Mouse (Mus musculus) 3134 (cell line): ENCODE results near the gene Sgms2.

Experiments
- DNase-seq: peaks from one replicate; pipeline ENCODE4 v3.0.0-alpha.2; 2011; ENCODE audit warnings: low spot score; ENCODE audit not compliant: insufficient read length; ENCODE audit errors: extremely low read depth

The Sgms2 gene

DNA sequence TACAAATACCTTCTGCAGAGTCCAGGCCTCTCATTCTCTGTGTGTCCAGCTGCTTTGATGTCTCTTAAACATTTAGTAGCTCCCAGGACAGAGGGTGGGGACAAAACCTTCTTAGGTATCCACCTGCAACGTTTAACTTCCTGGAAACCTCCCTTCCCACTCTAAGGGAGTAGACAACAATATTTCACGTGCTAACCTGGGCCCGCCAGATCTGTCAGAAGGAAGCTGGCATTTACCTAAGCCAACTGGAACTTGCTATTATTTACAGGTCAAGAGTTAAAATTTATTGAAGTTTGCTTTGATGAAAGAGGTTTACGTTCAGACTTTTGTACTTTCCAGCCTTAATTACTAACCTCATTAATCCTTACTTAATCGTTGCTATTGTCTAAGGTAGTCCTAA is 2.2 kb downstream of the Sgms2 start:
- no peak for DNase-seq

DNA sequence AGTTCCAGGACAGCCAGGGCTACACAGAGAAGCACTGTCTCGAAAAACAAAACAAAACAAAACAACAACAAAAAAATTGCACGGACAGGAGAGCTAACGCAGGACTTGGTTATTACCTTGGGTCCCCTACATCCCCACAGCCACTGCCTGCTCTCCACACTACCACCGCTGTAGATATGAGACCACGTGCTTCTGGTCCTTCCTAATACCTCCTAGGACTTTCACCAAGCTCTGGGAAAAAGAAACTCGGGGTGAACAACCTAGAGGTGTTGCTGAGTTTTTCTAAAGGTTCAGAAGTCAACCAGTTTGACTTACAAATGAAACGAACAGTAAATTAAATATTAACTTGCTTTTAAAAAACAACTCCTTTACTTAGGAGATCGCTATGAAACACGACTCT is 2.8 kb downstream of the Sgms2 start:
- DNase-seq: no peak

DNA sequence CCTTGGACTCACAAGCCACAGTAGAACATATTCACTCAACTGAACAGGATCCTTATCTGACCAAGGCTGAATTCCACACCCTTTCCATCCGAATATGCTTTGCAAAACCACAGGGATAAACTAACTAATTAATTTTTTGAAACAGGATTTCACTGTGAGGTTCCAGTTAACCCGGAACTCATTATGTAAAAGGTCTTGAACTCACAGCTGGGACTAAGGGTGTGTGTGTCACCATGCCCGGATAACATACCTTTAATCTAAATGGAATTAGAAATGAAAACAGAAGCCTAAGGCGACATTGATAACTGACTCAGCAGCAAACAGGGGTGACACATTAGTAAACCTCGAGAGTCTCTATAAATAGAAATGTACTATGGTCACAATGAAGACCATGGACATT is 5.8 kb downstream of the Sgms2 start:
- DNase-seq: peak; percentile 42

DNA sequence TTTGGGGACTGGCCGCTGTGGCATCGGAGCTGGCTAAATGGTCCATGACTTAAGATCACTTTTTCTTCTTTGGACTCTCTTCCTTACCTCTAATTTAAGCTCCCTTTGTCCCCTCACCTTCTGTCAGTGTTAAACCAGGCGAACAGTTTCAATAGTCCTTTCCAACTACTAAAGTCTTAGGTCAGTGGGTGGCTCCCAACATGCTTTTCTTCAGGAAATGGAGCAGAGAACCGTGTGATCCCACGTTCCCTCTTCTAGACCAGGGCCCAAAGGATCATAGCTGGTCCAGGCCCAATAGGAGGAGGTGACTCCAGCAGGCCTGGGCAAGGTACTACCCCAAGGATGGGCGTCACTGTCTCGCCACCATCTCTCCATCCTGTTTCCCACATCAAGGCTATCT is 7.6 kb downstream of the Sgms2 start:
- no peak for DNase-seq

DNA sequence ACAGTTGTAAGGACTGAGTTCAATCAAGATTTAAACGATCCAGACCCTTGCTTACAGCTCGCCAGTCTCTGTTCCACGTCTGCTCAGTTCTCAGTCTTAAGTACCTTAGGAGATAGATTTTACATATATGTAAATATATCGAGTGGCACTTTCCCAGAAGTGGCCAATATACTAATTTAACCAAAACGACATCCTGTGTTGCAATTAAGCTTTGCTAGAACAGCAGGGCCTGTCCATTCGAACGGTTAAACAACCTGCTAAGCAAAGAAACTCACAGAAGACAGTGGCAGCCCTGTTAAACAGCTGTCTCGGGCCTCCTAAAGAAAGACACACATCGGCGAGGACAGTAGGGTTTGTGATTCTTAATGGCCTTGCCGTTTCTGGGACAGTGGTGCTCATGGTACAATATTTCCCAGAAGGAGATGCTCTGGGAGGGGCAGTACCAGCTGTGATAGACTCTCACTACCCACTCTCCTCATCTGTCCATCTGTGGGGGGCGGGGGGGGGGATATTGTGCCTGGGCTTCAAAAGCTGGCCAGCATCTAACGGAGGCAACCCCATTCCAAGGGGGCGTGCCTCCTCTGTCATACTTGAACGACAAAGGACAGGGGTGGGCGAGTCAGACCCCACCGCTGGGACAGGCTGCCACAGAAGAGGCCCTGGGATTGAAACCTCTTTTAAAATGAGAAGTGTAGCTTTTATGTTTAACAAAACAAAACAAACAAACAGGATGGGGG is 9.1 kb downstream of the Sgms2 start:
- DNase-seq: no peak

DNA sequence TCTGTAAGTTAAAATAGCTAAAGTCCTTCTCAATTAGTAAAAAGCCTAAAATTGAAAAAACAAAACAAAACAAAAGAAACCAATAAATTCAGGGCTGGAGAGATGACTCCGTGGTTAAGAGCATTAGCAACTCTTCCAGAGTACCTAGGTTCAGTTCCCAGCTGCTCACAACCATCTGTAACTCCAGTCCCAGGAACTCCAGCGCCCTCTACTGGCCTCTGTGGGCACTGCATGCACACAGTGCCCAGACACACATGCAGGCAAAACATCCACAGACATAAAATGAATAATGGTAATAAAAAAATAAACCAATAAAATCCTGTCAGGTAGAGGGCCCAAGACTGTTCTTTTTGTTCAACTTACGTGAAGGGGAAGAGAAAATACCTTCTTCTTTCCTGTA is 10.6 kb downstream of the Sgms2 start:
- DNase-seq: no peak

DNA sequence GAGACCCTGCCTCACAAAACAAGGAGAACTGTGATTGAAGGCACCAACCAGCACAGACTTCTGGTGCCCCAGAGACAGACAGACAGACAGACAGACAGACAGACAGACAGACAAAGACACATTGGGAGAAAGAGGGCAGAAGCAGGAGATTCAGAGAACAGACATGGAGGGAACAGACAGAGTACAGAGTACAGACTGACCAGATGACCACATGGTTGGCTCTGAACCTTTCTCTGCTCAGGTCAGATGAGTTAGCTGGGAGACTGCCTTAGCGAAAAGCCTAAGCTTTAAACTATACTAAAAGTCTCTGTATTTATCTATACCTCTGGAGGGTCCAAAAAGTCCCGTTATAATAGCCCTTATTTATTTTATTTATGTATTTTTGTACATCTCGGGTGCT is 11.8 kb downstream of the Sgms2 start:
- no peak for DNase-seq

DNA sequence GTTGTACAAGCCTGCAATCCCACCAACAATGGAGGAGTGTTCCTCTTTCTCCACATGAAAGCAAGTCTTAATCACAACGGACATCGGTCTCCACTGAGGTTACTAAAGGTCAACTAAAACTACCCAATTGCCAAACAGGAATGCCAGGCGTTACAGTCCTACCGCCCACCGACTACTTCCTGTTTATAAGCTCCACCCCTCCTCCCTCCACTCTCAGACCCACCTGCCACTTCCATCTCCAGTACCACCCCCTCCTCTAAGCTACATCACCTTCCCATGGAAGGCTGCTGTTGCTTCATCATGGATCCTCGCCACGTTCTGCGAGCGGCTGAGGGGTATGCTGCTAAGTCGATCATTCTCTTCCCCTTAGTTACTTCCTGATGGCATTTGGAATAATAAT is 15.2 kb downstream of the Sgms2 start:
- DNase-seq: no peak

DNA sequence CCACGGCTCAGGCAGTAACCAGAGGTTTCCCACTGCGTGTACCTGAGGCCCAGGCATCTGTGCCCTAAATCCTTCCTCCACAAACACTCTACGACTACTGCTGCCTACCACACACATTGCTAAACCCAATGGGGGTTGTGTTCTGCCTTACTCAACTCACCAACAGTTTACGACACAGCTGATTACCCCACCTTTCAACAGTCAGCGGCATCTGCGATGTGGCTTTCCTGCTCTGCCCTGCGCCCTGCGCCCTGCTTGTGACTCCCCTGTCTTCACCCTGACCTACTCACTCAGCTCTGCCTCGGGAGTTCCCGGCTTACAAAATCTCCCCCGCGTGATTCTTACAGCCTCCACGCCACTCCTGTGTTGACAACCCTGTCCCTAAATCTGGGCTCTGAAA is 16.7 kb downstream of the Sgms2 start:
- DNase-seq: no peak

DNA sequence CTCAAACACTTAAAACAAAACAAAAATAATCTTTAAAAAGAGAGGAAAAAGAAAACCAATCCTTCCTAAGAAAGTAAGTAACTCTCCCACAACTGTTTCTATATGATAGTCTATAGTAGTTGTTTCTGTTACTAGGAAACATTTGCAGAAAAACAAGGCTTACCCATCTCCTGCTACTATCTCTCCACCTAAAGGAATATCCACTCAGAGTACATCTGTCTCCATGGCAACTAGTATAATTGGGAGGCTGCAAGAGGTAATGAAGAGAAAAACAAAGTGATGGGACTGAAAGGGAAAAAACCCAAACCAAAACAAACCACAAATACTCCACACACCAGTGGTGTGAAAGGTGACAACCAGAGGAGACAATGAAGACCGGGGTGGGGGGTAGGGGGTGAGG is 17.7 kb downstream of the Sgms2 start:
- DNase-seq: no peak

DNA sequence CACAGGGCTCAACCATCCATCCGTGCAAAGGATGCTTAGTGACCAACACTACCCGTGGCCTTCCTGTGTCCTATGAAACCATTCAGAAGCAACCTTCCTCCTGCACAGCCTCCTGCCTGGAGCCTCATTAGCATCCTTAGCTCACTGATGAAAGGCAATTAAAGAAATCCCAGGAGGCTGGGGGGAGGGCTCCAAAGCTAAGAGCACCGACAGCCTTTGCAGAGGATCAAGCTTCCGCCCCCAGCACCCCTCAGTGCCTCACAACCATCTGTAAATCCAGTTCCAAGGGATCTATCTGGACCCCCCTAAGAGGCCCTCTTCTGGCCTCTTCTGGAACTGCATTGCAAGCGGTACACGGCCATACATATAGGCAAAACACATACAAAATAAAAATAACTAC is 19.4 kb downstream of the Sgms2 start:
- no peak for DNase-seq

DNA sequence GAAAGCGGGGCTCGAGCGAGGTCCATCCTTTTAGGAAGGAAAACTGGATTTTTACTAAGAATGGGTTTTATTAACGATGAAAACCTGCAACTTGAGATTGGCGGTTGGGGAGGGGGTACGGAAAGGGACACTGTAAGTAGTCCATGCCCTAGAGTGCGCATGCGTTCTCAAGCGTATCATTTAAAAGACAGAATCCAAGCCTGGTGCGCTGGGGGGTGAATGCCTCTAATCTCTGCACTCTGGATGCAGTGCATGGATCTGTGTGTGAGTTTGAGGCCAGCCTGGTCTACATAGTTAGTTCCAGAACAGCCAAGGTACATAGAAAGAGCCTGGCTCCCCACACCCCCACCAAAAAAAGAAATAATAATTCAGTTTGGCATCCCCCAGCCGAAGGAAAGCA is 19.8 kb downstream of the Sgms2 start:
- DNase-seq: no peak

DNA sequence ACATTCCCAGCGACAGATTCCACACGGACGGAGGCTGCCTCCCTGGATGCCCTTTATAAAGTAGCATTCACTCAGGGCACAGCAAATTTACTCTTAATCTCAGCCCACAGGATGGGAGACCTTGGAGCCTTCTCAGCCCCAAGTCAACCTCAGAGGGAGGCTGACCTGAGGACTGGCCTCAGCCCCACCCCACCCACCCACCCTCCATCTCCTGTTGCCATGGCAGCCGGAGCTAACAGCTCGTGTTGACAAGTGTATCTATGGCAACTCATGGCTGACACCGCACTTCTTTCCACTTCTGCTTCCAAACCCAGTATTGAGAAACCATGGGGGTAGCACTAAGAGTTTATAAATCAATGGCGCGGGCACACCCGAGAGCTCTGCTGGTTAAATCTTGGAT is 20.4 kb downstream of the Sgms2 start:
- no peak for DNase-seq

DNA sequence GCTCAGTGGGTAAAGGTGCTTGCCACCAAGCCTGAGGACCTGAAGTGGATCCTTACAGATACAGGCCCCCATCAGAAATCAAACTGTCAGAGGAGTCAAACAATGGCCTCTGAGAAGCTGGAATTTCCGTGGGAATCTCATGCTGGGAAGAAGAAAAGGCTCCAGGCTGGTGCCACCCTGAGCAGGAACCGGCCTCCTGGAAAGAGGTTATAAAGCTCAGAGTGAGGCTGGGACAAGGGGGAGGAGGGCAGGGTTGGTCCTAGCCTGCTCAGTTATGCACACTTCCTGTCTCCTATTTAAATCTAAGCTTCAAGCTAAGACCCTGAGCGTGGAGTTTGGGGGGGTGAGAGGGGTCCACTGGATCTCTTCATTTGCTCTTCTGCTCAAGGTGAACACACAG is 21.6 kb downstream of the Sgms2 start:
- DNase-seq: no peak

DNA sequence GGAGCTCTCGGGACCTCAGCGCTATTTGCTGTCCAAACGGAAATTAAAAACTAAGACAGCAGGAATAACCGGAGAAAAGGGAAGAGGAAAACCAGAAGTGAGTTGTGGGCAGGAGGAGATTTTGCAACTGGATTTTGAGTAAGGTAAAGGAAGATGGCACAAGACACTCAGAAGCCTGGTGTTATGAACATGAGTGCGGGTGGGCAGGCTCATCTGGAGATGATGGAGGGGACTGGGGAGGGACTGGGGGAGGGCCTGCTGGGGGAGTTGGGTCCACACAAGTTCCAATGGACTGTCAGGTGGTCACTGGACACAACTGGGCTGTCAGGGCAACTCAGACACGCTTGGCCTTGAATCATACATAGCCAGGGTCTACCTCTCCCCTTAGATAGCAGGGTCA is 24.8 kb downstream of the Sgms2 start:
- no peak for DNase-seq

DNA sequence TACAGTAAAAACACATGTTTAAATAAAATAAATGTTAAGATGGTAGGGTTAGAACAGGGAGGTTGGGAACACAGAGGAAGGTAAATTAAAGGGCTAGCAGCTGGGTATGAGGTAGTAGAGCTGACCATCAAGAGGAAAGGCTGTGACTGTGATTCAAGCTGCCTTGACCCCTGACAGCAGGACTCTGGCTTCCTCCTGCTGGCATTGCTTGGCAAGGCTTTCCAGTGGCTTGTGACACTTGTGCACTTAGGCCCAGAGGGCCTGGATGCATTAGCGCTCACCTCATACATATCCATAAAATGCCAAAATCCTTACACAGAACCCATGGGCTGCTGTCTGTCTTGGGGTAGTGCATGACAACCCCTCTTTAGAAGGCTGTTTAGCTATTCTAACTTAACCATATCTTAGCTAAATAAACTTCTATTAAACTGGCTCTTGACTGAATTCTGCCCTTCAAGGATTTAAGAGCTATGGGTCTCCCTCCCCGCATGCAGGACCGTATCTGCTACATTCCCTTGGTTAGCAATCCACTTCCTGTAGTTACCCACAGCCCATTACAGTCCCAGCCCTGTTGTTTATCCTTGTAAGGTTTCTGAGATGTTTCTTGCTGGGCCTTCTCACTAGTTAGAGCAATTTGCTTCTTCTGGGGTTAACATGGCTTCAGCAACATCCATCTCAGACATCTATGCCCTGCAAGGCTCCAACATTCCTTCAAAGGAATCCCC is 25.5 kb downstream of the Sgms2 start:
- no peak for DNase-seq

DNA sequence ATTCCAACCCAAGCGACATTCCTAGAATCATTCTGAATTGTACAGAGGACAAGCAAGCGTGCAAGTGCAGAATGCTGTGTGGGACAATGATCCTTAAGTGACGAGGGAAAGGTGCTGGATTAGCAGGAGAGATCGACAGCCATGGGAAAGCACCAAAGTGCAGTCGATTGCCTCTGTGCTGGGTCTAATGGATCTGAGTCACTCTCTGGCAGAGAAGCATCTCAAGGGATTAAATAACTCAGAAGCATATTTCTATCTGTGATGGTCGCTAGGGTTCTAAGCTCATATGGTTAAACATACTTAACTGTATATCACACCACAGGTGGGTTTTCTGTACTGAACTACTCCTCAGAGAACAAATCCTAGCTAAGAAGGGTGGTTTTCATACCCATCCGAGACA is 118.2 kb downstream of the Sgms2 start:
- no peak for DNase-seq

DNA sequence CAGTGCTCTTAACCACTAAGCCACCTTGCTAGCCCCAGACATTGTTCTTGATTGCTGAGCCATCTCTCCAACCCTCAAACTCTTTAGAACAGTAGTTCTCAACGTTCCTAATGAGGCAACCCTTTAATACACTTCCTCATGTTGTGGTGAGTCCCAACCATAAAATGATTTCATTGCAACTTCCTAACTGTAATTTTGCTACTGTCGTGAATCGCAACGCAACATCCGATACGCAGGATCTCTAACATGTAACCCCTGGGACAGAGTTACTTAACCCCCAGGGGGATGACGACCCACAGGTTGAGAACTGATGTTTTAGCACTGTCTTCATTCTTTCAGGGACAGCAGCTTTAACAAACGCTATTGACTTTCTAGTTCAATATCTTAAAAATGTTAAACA is 122.5 kb downstream of the Sgms2 start:
- no peak for DNase-seq

DNA sequence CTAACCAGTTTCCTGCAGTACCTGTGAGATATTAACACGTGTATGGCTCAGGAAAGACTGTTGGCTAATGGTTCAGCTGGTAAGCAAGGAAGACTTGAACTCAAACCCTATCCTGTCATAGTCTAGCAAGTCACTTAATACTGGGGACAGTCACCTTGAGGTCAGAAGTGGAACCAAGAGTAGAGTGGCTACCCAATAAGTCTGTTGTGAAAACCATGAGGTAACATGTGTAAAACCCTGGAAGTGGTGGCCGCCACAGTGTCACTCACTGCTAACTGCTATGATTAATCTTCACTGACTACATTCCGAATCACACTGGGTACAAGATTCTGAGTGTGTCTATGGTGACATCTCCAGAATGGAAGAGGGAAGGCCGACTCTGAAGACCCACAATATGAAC is 123.8 kb downstream of the Sgms2 start:
- DNase-seq: no peak

DNA sequence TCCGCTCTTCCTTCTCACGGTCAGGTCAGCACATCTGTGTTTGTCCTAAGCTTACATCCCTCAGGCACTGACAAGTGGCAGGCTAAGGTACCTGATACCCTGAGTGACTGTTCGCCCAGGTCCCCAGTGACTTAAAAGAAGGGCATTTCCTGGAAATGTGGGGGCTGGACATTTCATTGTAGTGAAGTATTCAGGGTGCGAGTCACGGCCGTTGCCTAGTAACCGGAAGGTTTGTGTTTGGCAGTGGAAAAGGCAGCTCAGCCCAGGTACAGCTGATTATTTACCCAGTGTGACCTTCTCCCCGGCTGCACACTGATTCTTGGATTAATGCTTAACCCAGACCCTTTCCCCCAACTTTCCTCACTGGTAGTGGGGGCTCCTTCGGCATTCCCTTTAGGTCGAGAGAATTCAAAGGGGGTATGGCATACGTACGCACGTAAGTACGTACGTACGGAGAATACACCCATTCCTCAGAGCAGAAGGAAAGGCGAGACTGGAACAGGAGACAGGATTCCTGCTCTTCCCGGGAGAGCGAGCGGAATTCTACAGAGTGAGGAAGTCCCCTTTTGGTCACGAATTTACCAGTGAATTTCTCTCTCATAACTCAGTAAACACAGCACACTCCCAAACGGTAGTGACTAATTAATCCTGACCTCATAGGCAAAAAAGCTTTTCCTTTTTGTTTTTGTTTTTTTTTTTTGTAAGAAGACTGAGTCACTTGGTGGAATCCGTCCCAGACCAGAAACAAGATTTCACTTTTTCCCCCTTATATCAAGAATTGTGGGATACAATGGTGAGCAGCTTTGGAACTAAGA is 126.4 kb downstream of the Sgms2 start:
- DNase-seq: peak; percentile 70

DNA sequence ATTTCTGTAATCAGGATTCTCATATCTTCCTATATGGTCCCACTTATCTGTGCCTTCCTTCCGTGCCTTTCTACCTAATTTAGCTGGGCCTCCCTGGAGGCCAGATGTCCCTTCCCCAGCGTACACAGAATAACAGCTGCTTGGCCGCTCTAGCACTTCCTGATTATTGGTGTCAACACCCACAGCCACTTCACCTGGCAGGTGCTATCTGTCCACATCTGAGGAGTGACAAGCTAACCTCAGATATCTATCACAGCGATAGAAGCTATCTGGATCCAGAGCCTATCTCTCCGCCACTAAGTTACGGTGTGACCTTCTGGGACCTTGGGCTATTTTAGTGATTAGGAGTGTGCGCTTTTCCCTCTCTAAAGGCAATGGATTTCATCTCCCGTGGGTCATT is 127.0 kb downstream of the Sgms2 start:
- DNase-seq: no peak

DNA sequence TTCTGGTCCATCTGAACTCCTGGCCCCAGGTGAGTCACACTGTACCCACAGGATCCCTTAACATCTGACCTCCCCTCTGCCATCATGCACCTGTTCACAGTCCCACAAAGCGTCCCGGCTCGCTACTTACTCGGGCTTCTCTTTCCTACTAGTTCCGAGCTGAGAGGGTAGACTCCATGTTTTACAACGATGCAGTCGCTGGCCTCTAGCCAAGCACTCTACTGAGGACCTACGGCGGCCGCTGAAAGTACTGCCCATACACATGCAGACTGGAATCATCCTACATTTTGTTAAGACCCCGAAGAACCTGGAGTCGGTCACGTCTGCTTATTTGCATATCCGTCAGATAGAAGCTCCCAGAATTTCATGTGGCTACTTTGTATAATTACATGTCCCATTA is 127.6 kb downstream of the Sgms2 start:
- no peak for DNase-seq
